Mouse (Mus musculus): ENCODE results near the gene Rwdd4a.

Gene Rwdd4a

GRCm38 (mm10) chr8:47533344-47534125, at the start of gene Rwdd4a, which contains the start of gene Trappc11:
TSS of gene Rwdd4a (plus strand) at chr8:47533664.
TSS of gene Trappc11 (minus strand) at chr8:47533470.
- peak; percentile 95 to 96 for DNase-seq (ENCODE audit: low spot score in 2 of 2)

- no peak for DNase-seq (ENCODE audit: low spot score in 2 of 2)
Measured at GRCm38 (mm10) chr8:47487231-47487630, 46.2 kb upstream of the Rwdd4a start.

GRCm38 (mm10) chr8:47493106-47493505, 40.4 kb upstream of the Rwdd4a start:
- no peak for DNase-seq (ENCODE audit: low spot score in 2 of 2)

GRCm38 (mm10) chr8:47494602-47495153, 38.8 kb upstream of the Rwdd4a start:
- no peak for DNase-seq (ENCODE audit: low spot score in 2 of 2)

- no peak for DNase-seq (ENCODE audit: low spot score in 2 of 2)
Measured at GRCm38 (mm10) chr8:47495428-47495827, 38.0 kb upstream of the Rwdd4a start.

GRCm38 (mm10) chr8:47501994-47502393, 31.5 kb upstream of the Rwdd4a start:
- DNase-seq (ENCODE audit: low spot score in 2 of 2) = no peak

GRCm38 (mm10) chr8:47502546-47502945, 30.9 kb upstream of the Rwdd4a start:
- DNase-seq (ENCODE audit: low spot score in 2 of 2) = no peak

GRCm38 (mm10) chr8:47505431-47505830, 28.0 kb upstream of the Rwdd4a start:
- DNase-seq (ENCODE audit: low spot score in 2 of 2) = no peak

- DNase-seq (ENCODE audit: low spot score in 2 of 2) = no peak
Measured at GRCm38 (mm10) chr8:47510930-47511329, 22.5 kb upstream of the Rwdd4a start.

GRCm38 (mm10) chr8:47513601-47514000, 19.9 kb upstream of the Rwdd4a start:
- DNase-seq (ENCODE audit: low spot score in 2 of 2) = no peak

- DNase-seq (ENCODE audit: low spot score in 2 of 2) = no peak
Measured at GRCm38 (mm10) chr8:47528094-47528493, 5.4 kb upstream of the Rwdd4a start.

- DNase-seq (ENCODE audit: low spot score in 2 of 2) = no peak
Measured at GRCm38 (mm10) chr8:47538323-47538722, 4.9 kb downstream of the Rwdd4a start.

- DNase-seq (ENCODE audit: low spot score in 2 of 2) = no peak
Measured at GRCm38 (mm10) chr8:47542746-47543145, 9.3 kb downstream of the Rwdd4a start.

- no peak for DNase-seq (ENCODE audit: low spot score in 2 of 2)
Measured at GRCm38 (mm10) chr8:47544094-47544493, 10.6 kb downstream of the Rwdd4a start.

GRCm38 (mm10) chr8:47547102-47547501, 13.6 kb downstream of the Rwdd4a start:
- no peak for DNase-seq (ENCODE audit: low spot score in 2 of 2)

- DNase-seq (ENCODE audit: low spot score in 2 of 2) = no peak
Measured at GRCm38 (mm10) chr8:47553613-47554012, 20.1 kb downstream of the Rwdd4a start.

GRCm38 (mm10) chr8:47556446-47556845, 23.0 kb downstream of the Rwdd4a start:
- no peak for DNase-seq (ENCODE audit: low spot score in 2 of 2)

GRCm38 (mm10) chr8:47558274-47558673, 24.8 kb downstream of the Rwdd4a start:
- DNase-seq (ENCODE audit: low spot score in 2 of 2) = no peak

- no peak for DNase-seq (ENCODE audit: low spot score in 2 of 2)
Measured at GRCm38 (mm10) chr8:47560801-47561200, 27.3 kb downstream of the Rwdd4a start.

GRCm38 (mm10) chr8:47566551-47566950, 33.1 kb downstream of the Rwdd4a start:
- no peak for DNase-seq (ENCODE audit: low spot score in 2 of 2)

GRCm38 (mm10) chr8:47568098-47568497, 34.6 kb downstream of the Rwdd4a start:
- no peak for DNase-seq (ENCODE audit: low spot score in 2 of 2)

- no peak for DNase-seq (ENCODE audit: low spot score in 2 of 2)
Measured at GRCm38 (mm10) chr8:47570161-47570560, 36.7 kb downstream of the Rwdd4a start.

GRCm38 (mm10) chr8:47573482-47573881, 40.0 kb downstream of the Rwdd4a start:
- no peak for DNase-seq (ENCODE audit: low spot score in 2 of 2)
